24 mouse cellular contexts compared by ENCODE assay signal in the genomic region with DNA sequence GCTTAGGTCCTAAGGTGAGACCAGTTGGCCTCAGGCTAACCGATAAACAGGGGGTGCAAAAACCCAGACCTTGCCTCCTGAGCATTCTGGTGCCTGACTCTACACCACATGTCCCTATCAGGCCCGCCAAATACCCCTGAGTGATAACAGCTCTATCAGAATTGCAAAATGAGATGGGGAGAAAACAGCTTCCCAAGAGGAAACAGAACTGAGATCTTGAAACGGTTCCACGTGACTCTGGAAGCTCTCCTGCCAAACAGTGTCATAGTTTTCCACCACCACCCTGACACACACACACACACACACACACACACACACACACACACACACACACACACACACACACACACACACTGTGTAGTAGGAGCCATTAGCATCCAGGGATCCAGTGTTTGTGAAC. TPM values are rescaled to one million over a fixed set of nuclear protein-coding genes. Genes with fewer than 3 reads are reported as not detected.
DNase-seq lines count a peak whose midpoint lies in the region; TF ChIP-seq lines count a peak whose summit lies in the region.
"Had no signal": no experiment of that assay in that cellular context is flagged by ENCODE, and none has a peak within 500 bp of the region (broad histone marks: within the 10 kb centered on the region; RNA-seq: fewer than 3 reads in every experiment).

No protein-coding gene starts in this region.

- TF ChIP-seq POLR2A in brain, embryonic 14.5 days (IDR thresholded peaks at IDR 0.05; ENCODE audit: borderline replicate concordance, extremely low read depth, insufficient read depth, insufficient read length, poor library complexity, severe bottlenecking) = no peak

- TF ChIP-seq CTCF in brain, embryonic 14.5 days (IDR thresholded peaks at IDR 0.05; ENCODE audit: borderline replicate concordance, extremely low read depth, insufficient read depth, insufficient read length) = no peak

- H3K36me3 ChIP-seq in heart, embryonic 10.5 days = no peaks in the 10 kb centered on the region
- H3K36me3 ChIP-seq: limb, embryonic 10.5 days; liver, embryonic 15.5 days; lung, embryonic 15.5 days; neural tube, embryonic 13.5 days had no signal

- no peak overlapping the region for H3K4me3 ChIP-seq in heart, embryonic 10.5 days
- H3K4me3 ChIP-seq: heart, adult 2 months; limb, embryonic 10.5 days; liver, embryonic 15.5 days; lung, embryonic 15.5 days; myocyte; neural tube, embryonic 13.5 days had no signal

- peak; percentile 45 for DNase-seq in heart, adult 8-10 months (ENCODE audit: low spot score)
- DNase-seq in heart, embryonic 10.5 days (ENCODE audit: low spot score) = no peak
- peak; percentile 14 for DNase-seq in brain, embryonic 14.5 days (ENCODE audit: low read depth)
- DNase-seq in heart, postnatal 10 days = peak; percentile 33 to 35
- no peak for DNase-seq in yolk sac, embryonic 10.5 days (ENCODE audit: low spot score)
- no peak for DNase-seq in lung, postnatal 14 days
- no peak for DNase-seq in kidney, adult 18-20 months
- DNase-seq: adrenal gland, postnatal 36 days; cerebellum, adult 11-12 months; cerebellum, postnatal 10 days; kidney, adult 2 months; liver; retina, postnatal 1 day; right cerebral cortex, postnatal 25 days; thymus, postnatal 14 days had no signal

- H3K27me3 ChIP-seq in heart, embryonic 10.5 days (ENCODE audit: insufficient read depth, poor library complexity, severe bottlenecking) = 0 out of 2 replicates have a peak, but pooled peaks cover 13% of the 10 kb centered on the region
- H3K27me3 ChIP-seq: liver, embryonic 15.5 days; lung, embryonic 15.5 days had no signal

- intact Hi-C loops in heart, postnatal 10 days (cut with DNase I) = no loop called here

- no peak overlapping the region for H3K27ac ChIP-seq in heart, embryonic 10.5 days
- H3K27ac ChIP-seq: heart, adult 2 months; hindbrain, postnatal 0 days; kidney, postnatal 0 days; liver, embryonic 15.5 days; lung, embryonic 15.5 days; macrophage; neural tube, embryonic 13.5 days had no signal

- H3K4me1 ChIP-seq in heart, embryonic 10.5 days = peaks cover 9% of the 10 kb centered on the region; the same call in 1 of the 2 replicates
- H3K4me1 ChIP-seq: neural tube, embryonic 13.5 days had no signal

- no peaks in the 10 kb centered on the region for H3K9me3 ChIP-seq in heart, embryonic 10.5 days
- H3K9me3 ChIP-seq: limb, embryonic 10.5 days; liver, embryonic 15.5 days; lung, embryonic 15.5 days; neural tube, embryonic 13.5 days had no signal

- 39% methylated on average over 4 of the region's 4 CpGs for WGBS in heart, embryonic 10.5 days

RNA-seq across cellular contexts. Expression of a gene that starts 23.3 kb away (rescaled TPM):
- total RNA-seq in heart, adult 8-10 months (2022) = 10 to 100 TPM; 12.7 to 14.5 (median 13.7) TPM
- 23.8 and 26.5 TPM in 2 replicates for polyA plus RNA-seq in heart, embryonic 10.5 days (2016; fragmentation: Nextera tagmentation; extraction: Ambion mirVana)
- 16.3 and 16.4 TPM in 2 replicates for polyA plus RNA-seq in brain, embryonic 14.5 days (2012; rRNA removed)
- total RNA-seq in heart, postnatal 10 days (2021) = 10 to 100 TPM; 10.1 to 11.9 TPM

RNA-seq across cellular contexts. Expression of a gene that starts 23.3 kb away (rescaled TPM):
- 10 to 100 TPM; 13.6 to 17.4 (median 14.5) TPM for total RNA-seq in heart, adult 8-10 months (2022)
- 31.1 and 40.9 TPM in 2 replicates for polyA plus RNA-seq in heart, embryonic 10.5 days (2016; fragmentation: Nextera tagmentation; extraction: Ambion mirVana)
- 42.5 and 56.3 TPM in 2 replicates for polyA plus RNA-seq in brain, embryonic 14.5 days (2012; rRNA removed)
- total RNA-seq in heart, postnatal 10 days (2021) = 10 to 100 TPM; 14.3 to 16.7 TPM

Comparison
In these comparisons a context has a peak if more than half of its experiments do, and no peak if none do; other contexts are left out.
1. DNase-seq: peak in heart, adult 8-10 months (single experiment), brain, embryonic 14.5 days (single experiment) and heart, postnatal 10 days (2 of 2); none in heart, embryonic 10.5 days (single experiment), yolk sac, embryonic 10.5 days (single experiment), lung, postnatal 14 days (single experiment) and kidney, adult 18-20 months (single experiment).